Mouse (Mus musculus) ovary, postnatal 36 days (tissue): ENCODE data around the gene Calm5.
A peak's percentile ranks its signal among the peaks of the same experiment; 100 is the strongest.
"Not testable (repeated sequence)": the region's sequence is repeated elsewhere in the genome, so short reads cannot be mapped to it uniquely, and the experiment has no call there.

Source experiments
- DNase-seq: peaks from one replicate; pipeline ENCODE4 v3.0.0; 2022; ENCODE audit warnings: low spot score, mixed read lengths

Calm5 gene

GRCm38 (mm10) chr13:3866355-3867052 is 12.5 kb downstream of the Calm5 start:
- no peak for DNase-seq

DNA sequence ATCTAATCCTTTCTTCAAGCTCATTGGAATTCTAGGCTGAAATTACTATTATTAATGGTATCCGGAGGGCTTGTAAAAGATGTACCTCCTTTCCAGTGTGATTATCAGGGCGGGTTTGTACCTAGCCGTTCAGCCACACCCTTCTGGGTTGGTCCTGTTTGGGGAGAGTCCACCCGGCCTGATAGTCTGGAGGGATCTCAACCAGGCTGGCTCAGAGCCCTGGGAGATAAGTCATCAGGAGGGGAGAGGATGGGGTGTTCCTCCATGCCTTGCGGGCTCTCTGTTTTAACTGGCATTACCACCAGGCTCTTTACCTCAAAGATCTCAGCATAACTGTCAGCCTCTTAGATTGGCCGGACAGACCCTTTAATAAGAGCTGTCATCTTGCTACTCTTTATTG is 13.2 kb downstream of the Calm5 start:
- no peak for DNase-seq

- no peak for DNase-seq
These were observed 15.9 kb downstream of the Calm5 start for GRCm38 (mm10) chr13:3869901-3870300.

GRCm38 (mm10) chr13:3872832-3873231 is 18.9 kb downstream of the Calm5 start:
- DNase-seq = no peak

DNA sequence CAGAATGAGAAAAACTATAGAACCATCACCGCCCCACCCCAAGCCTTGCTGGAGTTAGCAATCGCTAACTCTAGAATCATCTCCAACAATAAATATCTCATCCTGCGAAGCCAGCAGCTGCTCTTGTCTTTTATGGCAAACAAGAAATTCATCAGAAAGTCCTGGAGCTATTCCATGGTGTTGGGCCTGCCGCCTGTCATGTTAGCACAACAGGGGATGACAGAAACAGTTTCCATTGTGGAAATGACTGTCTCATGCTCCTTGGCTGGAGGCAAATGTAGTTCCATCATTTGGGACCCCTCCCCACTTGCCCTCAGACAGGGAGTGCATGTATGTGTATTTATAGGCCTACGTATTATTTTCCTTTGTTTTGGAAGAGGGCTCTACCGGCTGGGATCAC is 22.5 kb downstream of the Calm5 start:
- DNase-seq = no peak

- no peak for DNase-seq
These were observed 23.2 kb downstream of the Calm5 start for GRCm38 (mm10) chr13:3877185-3877584.

- DNase-seq = peak; percentile 26
These were observed 23.8 kb downstream of the Calm5 start for GRCm38 (mm10) chr13:3877679-3878220.

DNA sequence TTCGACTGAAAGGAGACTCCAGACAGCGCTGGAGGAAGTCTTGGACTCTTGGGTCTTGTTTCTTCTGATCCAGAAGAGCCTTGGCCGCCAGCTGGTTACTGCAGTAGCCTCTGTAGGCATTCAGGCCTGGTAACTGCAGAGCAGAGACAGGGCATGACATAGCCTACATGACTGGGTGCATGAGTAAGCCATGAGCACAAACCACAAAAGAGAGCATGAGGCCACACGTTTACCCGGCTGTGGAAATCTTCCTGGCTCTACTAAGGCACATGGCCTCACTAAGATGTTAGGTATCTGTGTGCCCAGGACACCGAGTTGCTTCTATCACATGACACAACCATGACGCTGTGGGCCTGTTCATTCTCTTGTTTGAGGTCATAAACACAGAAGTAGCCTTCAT is 32.7 kb downstream of the Calm5 start:
- DNase-seq = no peak

DNA sequence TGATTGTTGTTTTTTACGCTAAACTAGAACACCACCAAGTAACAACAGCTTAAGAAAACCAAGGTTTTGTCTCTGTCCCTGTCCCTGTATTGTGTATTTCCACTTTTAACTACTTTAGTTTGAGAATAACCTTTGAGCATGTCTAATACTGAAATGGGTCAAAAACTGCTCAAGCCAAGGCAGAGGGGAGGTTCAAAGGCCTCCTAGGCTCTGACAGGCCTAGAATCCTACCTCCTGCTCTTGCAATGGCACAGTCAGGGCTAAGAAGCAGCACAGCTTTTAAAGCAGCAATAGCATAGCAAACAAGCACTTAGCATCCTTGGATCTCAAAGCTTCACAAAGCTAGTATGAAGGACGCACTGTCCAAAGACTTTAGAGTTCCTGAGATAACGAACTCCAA is 35.1 kb downstream of the Calm5 start:
- no peak for DNase-seq

DNA sequence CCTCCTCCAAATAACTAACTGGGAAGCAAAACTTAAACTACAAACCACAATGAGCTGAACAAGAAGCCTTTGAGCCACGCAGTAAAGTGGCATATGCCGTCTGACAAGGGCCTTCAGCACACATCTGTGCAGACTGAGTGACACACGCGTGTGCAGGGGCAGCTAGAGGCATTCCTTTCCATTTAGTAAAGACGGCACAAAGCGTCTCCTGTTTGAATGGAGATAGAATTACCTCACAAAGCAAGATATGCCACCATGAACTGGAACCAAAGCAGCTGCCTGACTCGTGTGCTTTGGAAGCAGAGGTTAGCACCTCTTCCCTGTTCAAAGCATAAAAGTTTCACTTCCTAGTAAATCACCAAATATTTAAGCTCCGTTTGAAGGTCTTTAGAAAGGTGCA is 36.1 kb downstream of the Calm5 start:
- DNase-seq = no peak

- DNase-seq = no peak
These were observed 37.6 kb downstream of the Calm5 start for GRCm38 (mm10) chr13:3891479-3892087.

DNA sequence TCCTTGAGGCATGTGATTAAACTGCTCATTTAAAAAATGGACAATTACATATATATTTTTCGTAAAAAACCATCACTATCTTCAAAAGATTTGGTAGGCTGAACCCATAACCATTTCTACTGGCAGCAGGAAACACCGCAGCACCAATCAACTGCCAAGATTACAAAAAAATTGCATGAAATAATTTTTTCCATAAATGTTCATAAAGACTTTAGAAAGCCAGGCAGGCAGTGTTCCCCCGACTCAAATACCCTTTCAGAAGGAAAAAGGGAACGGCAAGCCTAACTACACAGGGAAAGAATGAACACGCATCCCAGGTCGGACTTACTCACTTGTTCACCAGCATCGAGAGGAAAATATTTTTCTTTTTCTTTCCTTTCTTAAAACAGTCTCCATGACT is 38.6 kb downstream of the Calm5 start:
- DNase-seq = no peak

DNA sequence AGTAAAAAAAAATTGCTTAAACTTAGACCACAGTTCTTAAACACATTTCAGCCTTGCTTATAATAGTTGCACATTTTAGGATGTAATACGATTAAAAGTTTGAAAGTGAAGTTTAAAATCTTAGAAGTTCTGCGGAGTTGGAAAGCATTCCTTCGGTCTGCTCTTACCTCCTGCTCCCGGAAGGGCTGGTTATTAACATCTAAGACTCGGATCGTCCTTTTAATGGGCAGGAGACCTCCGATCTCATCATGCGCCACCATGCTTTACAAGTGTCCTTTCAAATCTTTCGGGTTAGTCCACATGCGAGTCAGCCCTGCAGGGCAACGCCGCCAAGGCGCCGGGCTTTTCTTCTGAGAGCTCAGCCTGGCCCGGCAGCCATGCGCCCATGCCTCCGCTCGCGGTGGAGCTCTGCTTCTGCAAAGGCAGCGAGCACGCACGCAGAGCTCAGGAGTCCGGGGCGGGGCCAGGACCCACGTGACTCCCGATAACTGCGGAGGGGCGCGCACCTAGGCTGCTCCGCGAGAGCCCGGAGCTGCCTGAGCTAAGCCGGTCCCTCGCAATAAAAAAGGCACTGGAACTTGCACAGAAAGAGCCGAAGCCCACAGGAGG is 39.3 kb downstream of the Calm5 start:
- peak; percentile 94 for DNase-seq

- DNase-seq = no peak
These were observed 40.6 kb downstream of the Calm5 start for GRCm38 (mm10) chr13:3894549-3894948.

- DNase-seq = no peak
These were observed 41.5 kb downstream of the Calm5 start for GRCm38 (mm10) chr13:3895397-3895980.

- DNase-seq = no peak
These were observed 42.1 kb downstream of the Calm5 start for GRCm38 (mm10) chr13:3896032-3896431.

GRCm38 (mm10) chr13:3896913-3897312 is 42.9 kb downstream of the Calm5 start:
- no peak for DNase-seq

GRCm38 (mm10) chr13:3898202-3898601 is 44.2 kb downstream of the Calm5 start:
- DNase-seq = not testable (repeated sequence)

GRCm38 (mm10) chr13:3899301-3899700 is 45.3 kb downstream of the Calm5 start:
- no peak for DNase-seq
